Mouse (Mus musculus) adrenal gland, postnatal 36 days (tissue): Measurements from ENCODE around the gene Zfp442. TPM values are rescaled to one million over a fixed set of nuclear protein-coding genes. Genes with fewer than 3 reads are reported as not detected.
"Not testable (repeated sequence)": the region's sequence is repeated elsewhere in the genome, so short reads cannot be mapped to it uniquely, and the experiment has no call there.

Source experiments
- DNase-seq, 2 experiments: peaks; one replicate each; pipeline ENCODE4 v3.0.0; 2021; ENCODE audit warnings: mixed read lengths in 1 of 2
- long read RNA-seq, 2 experiments: library from polyadenylated mRNA; stranded (forward); transcript quantifications; one replicate each; pipeline ENCODE4 v2.0.0; 2021; ENCODE audit warnings: borderline sequencing depth in 2 of 2
- total RNA-seq, 2 experiments: library from RNA; stranded (reverse); gene quantifications; 2 replicates each; pipeline ENCODE4 v1.2.3; 2021

The Zfp442 gene
- 1 to 10 TPM; 4.9 to 6.5 TPM for total RNA-seq
- long read RNA-seq, experiment 1, partial matches to known transcripts: 0 of 2 reads
- long read RNA-seq, experiment 1, other reads (novel, unspliced or antisense): 1 of 2 reads
- long read RNA-seq, experiment 2: 0 reads

GRCm38 (mm10) chr2:150451180-150451919 lies at the start of gene Zfp442:
TSS of gene Zfp442 (minus strand) at chr2:150451486.
- peak; percentile 74 to 78 for DNase-seq

GRCm38 (mm10) chr2:150500124-150500973 lies 49.1 kb upstream of the Zfp442 start:
- DNase-seq: peak in 1 of 2 experiments; percentile 6

GRCm38 (mm10) chr2:150493031-150493430 lies 41.7 kb upstream of the Zfp442 start:
- DNase-seq: no peak

DNA sequence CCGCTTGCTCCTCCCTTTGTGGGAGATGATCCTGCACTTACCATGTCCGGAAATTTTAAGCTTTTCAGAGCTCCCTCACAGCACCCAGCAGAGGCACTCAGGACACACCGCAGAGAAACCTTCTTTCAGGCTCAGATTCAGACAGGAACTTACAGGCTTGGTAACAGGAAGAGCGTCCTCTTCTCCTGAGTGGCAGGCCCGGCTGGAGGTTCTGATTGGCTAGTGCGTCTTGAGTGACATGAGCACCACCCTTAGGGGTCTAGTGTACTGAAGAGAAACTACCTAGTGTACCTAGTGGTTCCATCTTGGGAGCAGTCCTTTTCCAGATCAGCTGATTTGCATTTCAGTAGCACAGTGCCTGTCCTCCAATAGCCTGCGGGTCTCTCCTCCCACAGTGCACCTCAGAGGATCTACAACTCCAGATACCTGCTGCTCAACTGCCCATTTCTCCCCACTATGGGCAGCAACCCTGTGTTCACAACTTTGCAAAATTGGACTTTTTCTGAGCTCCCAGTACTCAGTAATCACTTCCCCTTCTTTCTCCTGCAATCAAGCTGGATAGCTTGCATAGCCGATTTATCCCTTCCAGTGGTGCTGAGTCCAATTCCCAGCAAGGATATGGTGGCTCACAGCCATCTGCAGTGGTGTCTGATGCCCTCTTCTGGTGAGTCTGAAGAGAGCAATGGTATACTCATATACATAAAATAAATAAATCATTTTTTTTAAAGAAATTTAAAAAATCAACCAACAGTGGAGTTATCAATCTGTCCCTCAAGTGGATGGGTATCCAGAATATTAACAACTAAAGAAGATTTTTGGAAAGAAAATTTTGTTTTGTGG lies 33.9 kb upstream of the Zfp442 start, which contains the start of gene Zfp345:
Zfp345 (minus strand) TSS at position 153 of the 840 bp plus-strand sequence.
- peak; percentile 40 to 47 for DNase-seq

DNA sequence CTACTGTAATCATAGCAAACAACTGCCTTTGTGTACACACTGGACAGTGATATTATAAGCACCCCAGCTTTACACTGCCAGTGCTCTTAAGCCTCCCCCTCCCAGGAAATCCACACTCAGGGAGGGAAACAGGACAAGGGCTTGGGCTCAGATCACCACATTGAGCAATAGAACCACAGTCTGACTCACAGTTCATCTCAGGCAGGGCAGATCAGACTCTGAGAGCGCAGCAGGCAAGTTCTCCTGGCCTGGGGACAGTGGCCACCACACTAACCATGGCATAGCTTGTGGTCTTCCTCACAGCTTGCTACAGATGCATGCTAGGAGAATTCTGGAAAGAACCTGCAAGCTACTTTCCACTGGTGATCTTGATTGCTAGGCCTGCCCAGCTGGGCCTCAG lies 12.2 kb downstream of the Zfp442 start:
- peak in 1 of 2 experiments; percentile 18 for DNase-seq

GRCm38 (mm10) chr2:150412146-150412545 lies 39.1 kb downstream of the Zfp442 start:
- DNase-seq: not testable (repeated sequence)

GRCm38 (mm10) chr2:150390198-150390597 lies 61.1 kb downstream of the Zfp442 start:
- no peak for DNase-seq

DNA sequence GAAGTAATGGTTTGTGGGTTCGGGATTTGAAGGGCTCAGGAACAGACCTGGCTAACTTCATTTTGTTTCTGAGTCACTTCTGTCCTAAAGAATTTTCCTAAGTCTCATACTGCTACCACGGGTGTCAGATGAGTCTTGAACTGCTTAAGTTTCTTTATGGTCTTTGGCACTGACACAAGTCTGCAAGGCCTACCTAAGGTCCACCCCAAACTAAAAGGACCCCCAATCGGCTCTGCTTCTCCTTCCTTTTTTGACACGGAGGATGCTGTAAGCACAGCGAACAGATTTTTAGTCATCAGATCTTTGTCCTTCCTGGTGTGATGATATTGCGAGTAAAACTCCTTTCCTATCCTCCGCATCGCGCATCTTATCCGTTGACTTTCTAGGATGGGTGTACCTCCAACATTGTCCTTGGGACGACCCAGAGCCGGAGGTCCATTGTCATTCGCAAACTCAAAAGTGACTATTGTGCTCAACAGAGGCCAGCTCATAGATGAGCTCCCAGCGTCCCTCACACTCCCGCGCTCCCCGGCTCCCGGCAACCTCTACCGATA lies 65.7 kb downstream of the Zfp442 start:
- not testable (repeated sequence) for DNase-seq

GRCm38 (mm10) chr2:150362878-150363229 lies 88.4 kb downstream of the Zfp442 start:
- DNase-seq: no peak

- peak; percentile 89 to 91 for DNase-seq
These were observed 89.0 kb downstream of the Zfp442 start, which contains the start of gene 3300002I08Rik for GRCm38 (mm10) chr2:150362113-150362877. TSS of gene 3300002I08Rik (minus strand) at chr2:150362765.

Other genes starting within 250 kb of the Zfp442 start
- gene Zfp937, start 233.4 kb downstream of the Zfp442 start, total RNA-seq: 1 to 10 TPM; 6.3 to 7.0 TPM
- gene Gm21994, start 195.9 kb downstream of the Zfp442 start, total RNA-seq: 1 to 10 TPM; 5.7 to 6.8 TPM
- under 1 TPM; 0.30 to 0.40 TPM for gene Gm14124, start 194.0 kb downstream of the Zfp442 start, total RNA-seq
- 1 to 10 TPM; 3.2 to 3.8 TPM for gene Gm10130, start 127.8 kb downstream of the Zfp442 start, total RNA-seq
- gene 3300002I08Rik, start 88.7 kb downstream of the Zfp442 start, total RNA-seq: 1 to 10 TPM; 4.4 to 5.7 TPM
- 1 to 10 TPM; 1.1 to 1.2 TPM for gene Zfp345, start 33.6 kb upstream of the Zfp442 start, total RNA-seq
- gene Cst7, start 118.9 kb upstream of the Zfp442 start, total RNA-seq: not detected
- 100 to 1,000 TPM; 117 to 146 TPM for gene Apmap, start 157.1 kb upstream of the Zfp442 start, total RNA-seq
- gene Acss1, start 217.0 kb upstream of the Zfp442 start, total RNA-seq: 10 to 100 TPM; 23.2 to 29.1 TPM
- gene Vsx1, start 237.9 kb upstream of the Zfp442 start, total RNA-seq: not detected